Mouse (Mus musculus): ENCODE results near the gene Sgpl1. TPM values are rescaled to one million over a fixed set of nuclear protein-coding genes. Genes with fewer than 3 reads are reported as not detected.

Sgpl1 gene
- polyA plus RNA-seq, 1 experiment from 2014 or later, result 72.4 TPM

DNA sequence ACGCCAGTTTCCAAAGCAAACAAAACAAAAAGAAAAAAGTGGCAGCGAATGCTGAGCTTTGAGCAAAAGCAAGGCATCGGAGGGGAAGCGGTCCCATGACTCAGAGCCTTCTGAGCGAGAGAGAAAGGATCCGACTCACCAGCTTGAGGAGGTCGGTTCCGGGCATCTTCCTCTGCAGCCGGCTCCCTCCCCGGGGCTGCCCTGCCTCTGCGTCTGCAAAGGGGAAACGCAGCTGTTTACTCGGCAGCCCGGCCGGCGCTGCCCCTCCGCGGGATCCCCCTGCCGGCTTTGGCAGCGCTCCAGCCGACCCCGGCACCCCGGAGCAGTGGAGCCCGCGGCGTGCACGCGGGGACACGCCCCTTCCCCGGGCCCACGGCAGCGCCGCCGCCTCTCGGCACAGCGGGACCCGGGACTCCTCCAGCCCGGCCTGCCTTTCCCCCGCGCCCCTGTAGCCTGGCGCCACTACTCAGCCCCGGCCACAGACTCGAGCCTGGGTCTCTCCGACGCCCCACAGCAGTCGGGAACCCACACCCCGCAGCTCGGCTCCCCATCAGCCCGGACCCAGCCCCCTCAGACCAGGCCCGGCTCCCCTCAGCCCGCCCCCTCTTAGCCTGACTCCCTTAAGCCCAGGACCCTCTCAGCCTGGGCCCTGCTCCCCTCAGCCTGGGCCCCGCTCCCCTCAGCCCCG, 1.2 kb downstream of the Sgpl1 start:
- Histone ChIP-seq H3K9ac (ENCODE audit: low read depth, low read length) (peak overlapping the region; percentile 89), H3K27ac (ENCODE audit: low read depth, low read length) (peak overlapping the region; percentile 95), H3K4me2 (replicated peaks; ENCODE audit: low read depth, low read length) (peak overlapping the region; percentile 94), H3K9me3 (ENCODE audit: control insufficient read depth, low read length) (no peaks in the 10 kb centered on the region), H3K4me3 (ENCODE audit: low read length) (peak overlapping the region; percentile 84), H3K27me3 (ENCODE audit: control insufficient read depth, insufficient read depth, low read length) (no peaks in the 10 kb centered on the region), H3K36me3 (ENCODE audit: control insufficient read depth, insufficient read depth, low read length) (no peaks in the 10 kb centered on the region), H3K4me1 (ENCODE audit: control insufficient read depth, insufficient read depth, low read length) (peaks cover 5% of the 10 kb centered on the region; the same call in 1 of the 2 replicates)
- under 1% methylated on average over 33 of the region's 53 CpGs for WGBS
- peak; percentile 71 for ATAC-seq (ENCODE audit: low FRiP score, low TSS enrichment)

DNA sequence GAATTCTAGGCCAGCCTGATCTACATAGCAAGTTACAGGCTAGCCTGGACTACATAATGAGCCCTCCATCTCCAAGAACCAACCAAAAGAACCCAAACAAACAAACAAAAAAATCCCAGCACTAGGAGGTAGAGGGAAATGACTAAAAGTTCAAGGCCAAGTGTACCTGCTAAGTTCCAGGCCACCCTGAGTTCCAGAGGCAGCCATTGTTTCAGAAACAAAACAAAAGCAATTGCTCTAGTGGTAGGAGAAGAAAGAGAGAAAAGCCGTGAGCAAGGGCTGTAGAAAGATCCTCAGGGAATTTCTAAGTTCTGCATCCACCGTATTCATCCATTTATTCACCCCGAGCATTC, 1.8 kb downstream of the Sgpl1 start:
- 1% methylated on average over 3 of the region's 3 CpGs for WGBS
- Histone ChIP-seq H3K9ac (ENCODE audit: low read depth, low read length) (peak overlapping the region; percentile 89), H3K27me3 (ENCODE audit: control insufficient read depth, insufficient read depth, low read length) (no peaks in the 10 kb centered on the region), H3K9me3 (ENCODE audit: control insufficient read depth, low read length) (no peaks in the 10 kb centered on the region), H3K27ac (ENCODE audit: low read depth, low read length) (peak overlapping the region; percentile 95), H3K4me2 (replicated peaks; ENCODE audit: low read depth, low read length) (peak overlapping the region; percentile 94), H3K4me1 (ENCODE audit: control insufficient read depth, insufficient read depth, low read length) (peaks cover 5% of the 10 kb centered on the region; the same call in 1 of the 2 replicates), H3K4me3 (ENCODE audit: low read length) (peak overlapping the region; percentile 84), H3K36me3 (ENCODE audit: control insufficient read depth, insufficient read depth, low read length) (no peaks in the 10 kb centered on the region)
- ATAC-seq (ENCODE audit: low FRiP score, low TSS enrichment), result no peak

DNA sequence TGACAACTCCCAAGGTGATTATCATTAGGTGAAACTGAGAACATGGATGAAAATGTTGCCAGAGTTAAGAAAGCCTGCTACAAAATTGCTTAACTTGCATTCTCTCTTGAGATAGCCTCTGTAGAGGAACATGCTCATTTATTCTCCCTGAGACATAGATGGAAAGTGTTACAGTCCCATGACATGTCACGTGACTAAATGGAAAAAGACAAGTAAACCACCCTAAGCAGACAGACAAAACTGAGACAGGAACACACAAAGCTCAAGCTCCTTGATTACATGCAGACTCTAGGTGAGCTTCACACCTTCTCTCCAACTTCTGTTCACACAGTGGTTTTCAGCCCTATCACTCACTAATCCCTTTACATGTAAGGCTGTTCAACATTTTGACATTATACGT, 4.2 kb downstream of the Sgpl1 start:
- H3K4me3 ChIP-seq (ENCODE audit: low read length), result no peak overlapping the region
- no peaks in the 10 kb centered on the region for H3K27me3 ChIP-seq (ENCODE audit: control insufficient read depth, insufficient read depth, low read length)
- H3K9me3 ChIP-seq (ENCODE audit: control insufficient read depth, low read length), result no peaks in the 10 kb centered on the region
- H3K9ac ChIP-seq (ENCODE audit: low read depth, low read length), result no peak overlapping the region
- H3K36me3 ChIP-seq (ENCODE audit: control insufficient read depth, insufficient read depth, low read length), result peaks cover 11% of the 10 kb centered on the region; the same call in 1 of the 2 replicates
- ATAC-seq (ENCODE audit: low FRiP score, low TSS enrichment), result no peak
- peaks cover 5% of the 10 kb centered on the region; the same call in 1 of the 2 replicates for H3K4me1 ChIP-seq (ENCODE audit: control insufficient read depth, insufficient read depth, low read length)
- 95% methylated on average over 2 of the region's 2 CpGs for WGBS
- no peak overlapping the region for H3K4me2 ChIP-seq (replicated peaks; ENCODE audit: low read depth, low read length)
- H3K27ac ChIP-seq (ENCODE audit: low read depth, low read length), result no peak overlapping the region

GRCm38 (mm10) chr10:61137567-61137966, 9.9 kb downstream of the Sgpl1 start:
- no peak overlapping the region for H3K4me3 ChIP-seq (ENCODE audit: low read length)
- no peaks in the 10 kb centered on the region for H3K9me3 ChIP-seq (ENCODE audit: control insufficient read depth, low read length)
- no peak overlapping the region for H3K27ac ChIP-seq (ENCODE audit: low read depth, low read length)
- no peak for ATAC-seq (ENCODE audit: low FRiP score, low TSS enrichment)
- no peak overlapping the region for H3K4me2 ChIP-seq (replicated peaks; ENCODE audit: low read depth, low read length)
- no peaks in the 10 kb centered on the region for H3K4me1 ChIP-seq (ENCODE audit: control insufficient read depth, insufficient read depth, low read length)
- peaks cover 14% of the 10 kb centered on the region; the same call in 1 of the 2 replicates for H3K36me3 ChIP-seq (ENCODE audit: control insufficient read depth, insufficient read depth, low read length)
- no peak overlapping the region for H3K9ac ChIP-seq (ENCODE audit: low read depth, low read length)
- WGBS, result 80% methylated on average over 1 of the region's 1 CpGs
- no peaks in the 10 kb centered on the region for H3K27me3 ChIP-seq (ENCODE audit: control insufficient read depth, insufficient read depth, low read length)

- Histone ChIP-seq H3K4me1 (ENCODE audit: control insufficient read depth, insufficient read depth, low read length) (no peaks in the 10 kb centered on the region), H3K9me3 (ENCODE audit: control insufficient read depth, low read length) (no peaks in the 10 kb centered on the region), H3K4me3 (ENCODE audit: low read length) (no peak overlapping the region), H3K27ac (ENCODE audit: low read depth, low read length) (no peak overlapping the region), H3K27me3 (ENCODE audit: control insufficient read depth, insufficient read depth, low read length) (no peaks in the 10 kb centered on the region), H3K9ac (ENCODE audit: low read depth, low read length) (no peak overlapping the region), H3K4me2 (replicated peaks; ENCODE audit: low read depth, low read length) (no peak overlapping the region), H3K36me3 (ENCODE audit: control insufficient read depth, insufficient read depth, low read length) (peaks cover 14% of the 10 kb centered on the region; the same call in 1 of the 2 replicates)
- ATAC-seq (ENCODE audit: low FRiP score, low TSS enrichment), result no peak
- WGBS, result 62% methylated on average over 3 of the region's 3 CpGs
Measured at GRCm38 (mm10) chr10:61135226-61135839, 12.2 kb downstream of the Sgpl1 start.

DNA sequence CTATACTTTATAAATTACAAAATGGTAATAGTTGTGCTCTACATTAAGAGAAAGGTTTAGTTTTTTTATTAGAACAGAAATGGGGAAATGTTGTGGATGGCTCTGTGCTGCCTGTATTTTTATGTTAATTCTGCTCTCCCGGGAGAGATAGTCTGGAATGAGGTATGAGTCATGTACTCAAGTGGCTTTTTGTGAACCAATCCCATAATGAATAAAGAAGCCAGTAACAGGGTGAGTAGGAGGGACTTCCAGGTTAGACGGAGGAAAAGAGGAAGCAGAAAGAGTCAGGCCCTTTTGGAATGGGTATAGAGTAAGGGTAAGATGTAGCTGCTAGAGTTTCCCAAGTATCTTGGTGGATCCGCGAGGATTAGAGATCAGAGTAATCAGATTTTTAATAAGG, 13.5 kb downstream of the Sgpl1 start:
- 83% methylated on average over 4 of the region's 4 CpGs for WGBS
- Histone ChIP-seq H3K36me3 (ENCODE audit: control insufficient read depth, insufficient read depth, low read length) (peaks cover 8% of the 10 kb centered on the region; the same call in 1 of the 2 replicates), H3K9me3 (ENCODE audit: control insufficient read depth, low read length) (no peaks in the 10 kb centered on the region), H3K27me3 (ENCODE audit: control insufficient read depth, insufficient read depth, low read length) (no peaks in the 10 kb centered on the region), H3K4me1 (ENCODE audit: control insufficient read depth, insufficient read depth, low read length) (no peaks in the 10 kb centered on the region), H3K9ac (ENCODE audit: low read depth, low read length) (no peak overlapping the region), H3K4me3 (ENCODE audit: low read length) (no peak overlapping the region), H3K27ac (ENCODE audit: low read depth, low read length) (no peak overlapping the region), H3K4me2 (replicated peaks; ENCODE audit: low read depth, low read length) (no peak overlapping the region)
- no peak for ATAC-seq (ENCODE audit: low FRiP score, low TSS enrichment)

DNA sequence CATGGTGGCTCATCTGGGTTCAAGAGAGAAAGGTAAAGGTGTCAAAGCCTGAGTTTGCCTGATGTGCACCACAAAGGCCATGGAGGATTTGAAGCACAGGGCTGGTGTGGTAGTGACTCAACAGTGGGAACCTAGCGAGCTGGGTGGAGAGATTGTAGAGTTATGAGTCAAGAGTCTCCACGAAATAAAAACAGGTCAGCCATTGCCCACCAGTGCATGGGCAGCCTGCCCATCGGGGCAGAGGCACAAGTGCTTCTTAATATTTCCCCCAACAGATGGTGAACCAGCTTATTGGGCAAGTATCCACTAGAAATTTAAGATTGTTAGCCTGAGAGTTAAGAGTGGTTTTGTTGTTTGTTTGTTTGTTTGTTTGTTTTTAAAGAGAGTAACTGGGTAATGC, 16.5 kb downstream of the Sgpl1 start:
- Histone ChIP-seq H3K36me3 (ENCODE audit: control insufficient read depth, insufficient read depth, low read length) (0 out of 2 replicates have a peak, but pooled peaks cover 4% of the 10 kb centered on the region), H3K4me3 (ENCODE audit: low read length) (no peak overlapping the region), H3K9me3 (ENCODE audit: control insufficient read depth, low read length) (no peaks in the 10 kb centered on the region), H3K4me1 (ENCODE audit: control insufficient read depth, insufficient read depth, low read length) (no peaks in the 10 kb centered on the region), H3K4me2 (replicated peaks; ENCODE audit: low read depth, low read length) (no peak overlapping the region), H3K27ac (ENCODE audit: low read depth, low read length) (no peak overlapping the region), H3K9ac (ENCODE audit: low read depth, low read length) (no peak overlapping the region), H3K27me3 (ENCODE audit: control insufficient read depth, insufficient read depth, low read length) (no peaks in the 10 kb centered on the region)
- WGBS, result 80% methylated on average over 3 of the region's 3 CpGs
- no peak for ATAC-seq (ENCODE audit: low FRiP score, low TSS enrichment)

- no peaks in the 10 kb centered on the region for H3K9me3 ChIP-seq (ENCODE audit: control insufficient read depth, low read length)
- no peak overlapping the region for H3K27ac ChIP-seq (ENCODE audit: low read depth, low read length)
- 91% methylated on average over 1 of the region's 1 CpGs for WGBS
- no peaks in the 10 kb centered on the region for H3K4me1 ChIP-seq (ENCODE audit: control insufficient read depth, insufficient read depth, low read length)
- ATAC-seq (ENCODE audit: low FRiP score, low TSS enrichment), result no peak
- H3K4me3 ChIP-seq (ENCODE audit: low read length), result no peak overlapping the region
- H3K9ac ChIP-seq (ENCODE audit: low read depth, low read length), result no peak overlapping the region
- no peaks in the 10 kb centered on the region for H3K36me3 ChIP-seq (ENCODE audit: control insufficient read depth, insufficient read depth, low read length)
- no peaks in the 10 kb centered on the region for H3K27me3 ChIP-seq (ENCODE audit: control insufficient read depth, insufficient read depth, low read length)
- H3K4me2 ChIP-seq (replicated peaks; ENCODE audit: low read depth, low read length), result no peak overlapping the region
Measured at GRCm38 (mm10) chr10:61128701-61129365, 18.7 kb downstream of the Sgpl1 start.

DNA sequence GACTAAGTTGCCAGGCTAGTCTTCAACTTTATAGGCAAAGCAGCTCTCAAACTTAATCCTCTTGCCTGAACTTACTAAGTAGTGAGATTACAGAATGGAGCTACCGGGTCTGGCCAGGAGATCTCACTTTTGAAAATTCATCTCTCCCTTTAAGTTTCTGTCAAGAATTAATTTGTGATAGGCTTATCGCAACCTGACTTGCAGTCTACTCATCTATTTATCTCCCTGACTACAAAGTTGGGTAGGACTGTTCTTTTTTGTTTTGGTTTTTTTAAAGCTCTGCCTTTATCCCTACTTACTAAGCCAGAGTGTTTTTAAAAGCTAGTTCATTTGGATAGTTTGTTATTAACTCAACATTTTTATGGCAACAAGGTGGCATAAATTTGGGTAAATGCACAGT, 23.0 kb downstream of the Sgpl1 start:
- ATAC-seq (ENCODE audit: low FRiP score, low TSS enrichment), result no peak
- no peak overlapping the region for H3K9ac ChIP-seq (ENCODE audit: low read depth, low read length)
- no peaks in the 10 kb centered on the region for H3K9me3 ChIP-seq (ENCODE audit: control insufficient read depth, low read length)
- no peaks in the 10 kb centered on the region for H3K27me3 ChIP-seq (ENCODE audit: control insufficient read depth, insufficient read depth, low read length)
- H3K4me2 ChIP-seq (replicated peaks; ENCODE audit: low read depth, low read length), result no peak overlapping the region
- peaks cover 6% of the 10 kb centered on the region for H3K36me3 ChIP-seq (ENCODE audit: control insufficient read depth, insufficient read depth, low read length)
- WGBS, result 94% methylated on average over 2 of the region's 2 CpGs
- H3K27ac ChIP-seq (ENCODE audit: low read depth, low read length), result no peak overlapping the region
- no peaks in the 10 kb centered on the region for H3K4me1 ChIP-seq (ENCODE audit: control insufficient read depth, insufficient read depth, low read length)
- H3K4me3 ChIP-seq (ENCODE audit: low read length), result no peak overlapping the region
